Mouse (Mus musculus): ENCODE results near the gene Cc2d2b.

- TF ChIP-seq POLR2A (IDR thresholded peaks at IDR 0.05; ENCODE audit: extremely low read depth, insufficient read depth, low read length) (no peak), CTCF (IDR thresholded peaks at IDR 0.05; ENCODE audit: low read depth, low read length) (no peak)
Measured at GRCm38 (mm10) chr19:40809858-40810257, 61.3 kb downstream of the Cc2d2b start.
